Mouse (Mus musculus) cerebellum, adult 9-10 months (tissue): ENCODE results near the gene Brk1.

ENCODE experiments used
- DNase-seq: peaks from one replicate; pipeline ENCODE4 v3.0.0; 2022

Brk1 gene

DNA sequence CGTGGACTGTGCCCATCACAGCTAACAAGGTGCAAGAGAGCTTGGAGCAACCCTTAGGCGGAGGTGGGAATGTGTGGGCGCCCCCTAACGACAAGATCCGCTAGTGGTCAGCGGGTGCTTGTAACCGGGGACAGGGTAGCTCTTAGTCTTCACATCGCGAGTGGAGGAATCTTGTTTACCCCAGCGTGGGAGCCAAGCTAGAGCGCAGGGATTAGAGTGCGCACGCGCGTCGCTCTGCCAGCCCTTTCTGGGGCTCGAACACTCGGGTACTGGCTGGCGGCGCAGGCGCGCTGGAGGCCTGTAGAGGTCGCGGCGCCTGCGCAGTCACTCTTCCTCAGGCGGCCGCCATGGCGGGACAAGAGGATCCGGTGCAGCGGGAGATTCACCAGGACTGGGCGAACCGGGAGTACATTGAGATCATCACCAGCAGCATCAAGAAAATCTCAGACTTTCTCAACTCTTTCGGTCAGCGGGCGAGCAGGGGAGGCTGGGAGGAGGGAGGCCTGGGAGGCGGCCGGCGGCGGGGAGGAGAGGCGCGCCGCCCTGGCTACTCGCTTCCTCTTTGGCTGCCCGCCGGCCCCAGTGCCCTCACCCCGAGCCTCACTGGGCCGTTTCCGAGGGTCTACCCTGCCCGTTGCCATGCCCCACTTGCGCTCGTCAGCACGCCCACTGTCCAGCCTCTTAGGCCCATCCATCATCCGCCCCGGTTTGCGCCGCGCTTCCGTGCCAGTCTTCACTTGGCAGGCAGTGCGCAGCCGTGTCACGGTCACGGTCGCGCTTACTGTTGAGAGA lies at the start of gene Brk1:
TSS of gene Brk1 (plus strand) at position 341 of the 792 bp plus-strand sequence.
- peak; percentile 92 for DNase-seq

GRCm38 (mm10) chr6:113559736-113560135 lies 44.8 kb upstream of the Brk1 start:
- no peak for DNase-seq

- DNase-seq = no peak
Observed at GRCm38 (mm10) chr6:113564557-113564956, 40.0 kb upstream of the Brk1 start.

GRCm38 (mm10) chr6:113576044-113576443 lies 28.5 kb upstream of the Brk1 start:
- DNase-seq = no peak

DNA sequence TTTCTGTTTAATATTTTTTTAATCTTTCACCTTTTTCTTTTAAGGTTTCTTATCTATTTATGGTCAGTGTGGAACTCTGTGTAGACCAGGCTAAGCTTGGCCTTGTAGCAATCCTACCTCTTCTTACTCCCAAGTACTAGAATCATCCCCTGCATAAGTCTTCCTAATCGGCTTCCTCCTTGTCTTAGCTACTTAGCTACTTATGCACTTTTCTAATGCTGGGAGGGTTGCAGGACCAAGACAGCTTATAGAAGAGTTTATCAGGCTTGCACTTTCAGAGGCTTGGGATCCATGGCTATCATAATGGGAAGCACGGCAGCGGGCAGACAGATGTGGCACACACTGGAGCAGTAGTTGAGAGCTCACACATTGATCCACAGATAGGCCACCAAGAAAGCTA lies 25.3 kb upstream of the Brk1 start:
- DNase-seq = no peak

- no peak for DNase-seq
Observed at GRCm38 (mm10) chr6:113583023-113583422, 21.5 kb upstream of the Brk1 start.

DNA sequence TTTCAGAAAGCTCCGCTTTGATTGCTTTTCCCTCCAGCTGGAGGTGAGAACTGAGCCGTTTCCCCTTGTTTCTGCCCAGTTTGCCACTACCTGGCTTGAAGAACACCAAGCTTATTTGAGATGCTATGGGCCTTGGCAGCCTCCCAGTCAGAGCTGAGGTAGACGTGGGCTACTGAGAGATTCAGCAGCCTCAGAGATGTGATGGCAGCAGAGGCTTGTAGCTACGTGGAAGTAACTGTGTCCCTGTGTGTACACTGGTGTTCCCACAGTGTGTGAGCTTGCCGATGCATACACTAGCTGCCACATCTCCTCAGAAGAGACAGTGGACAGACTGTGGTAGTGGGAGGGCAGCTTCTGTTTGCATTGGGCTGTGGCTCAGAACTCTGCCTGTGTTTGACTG lies 19.5 kb upstream of the Brk1 start:
- DNase-seq = no peak

DNA sequence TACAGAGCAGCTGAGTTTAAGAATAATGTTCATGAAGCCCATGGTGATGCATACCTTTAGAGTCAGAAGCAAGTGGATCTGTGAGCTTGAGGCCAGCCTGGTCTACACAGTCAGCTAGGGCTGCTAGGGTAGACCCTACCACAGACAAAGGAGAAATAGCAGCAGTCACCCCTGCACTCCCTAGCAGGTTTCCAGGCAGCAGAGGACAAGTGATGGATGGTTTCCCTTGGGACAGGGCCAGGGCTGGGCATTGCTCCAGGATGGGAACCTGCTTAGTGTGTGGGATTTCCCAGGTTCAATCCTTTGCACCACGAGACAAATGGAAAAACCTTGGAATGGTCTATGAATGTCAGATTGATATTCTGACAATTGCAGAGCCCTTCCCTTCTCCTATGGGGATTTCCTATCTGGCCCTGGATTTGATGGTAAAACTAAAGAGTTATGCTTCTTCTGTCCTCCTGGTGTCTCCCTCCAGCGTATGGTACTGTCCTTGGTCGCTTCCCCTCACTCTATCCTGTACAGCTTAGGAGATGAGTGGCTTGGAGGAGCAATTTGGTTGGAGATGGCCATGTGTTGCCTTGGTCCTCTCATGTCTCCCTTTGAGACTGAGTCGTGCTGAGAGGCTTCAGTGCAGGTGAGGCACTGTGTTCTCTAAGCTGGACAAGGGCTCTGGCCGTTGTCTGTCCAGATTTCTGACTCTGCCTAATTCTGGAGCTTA lies 17.9 kb upstream of the Brk1 start:
- DNase-seq = no peak

DNA sequence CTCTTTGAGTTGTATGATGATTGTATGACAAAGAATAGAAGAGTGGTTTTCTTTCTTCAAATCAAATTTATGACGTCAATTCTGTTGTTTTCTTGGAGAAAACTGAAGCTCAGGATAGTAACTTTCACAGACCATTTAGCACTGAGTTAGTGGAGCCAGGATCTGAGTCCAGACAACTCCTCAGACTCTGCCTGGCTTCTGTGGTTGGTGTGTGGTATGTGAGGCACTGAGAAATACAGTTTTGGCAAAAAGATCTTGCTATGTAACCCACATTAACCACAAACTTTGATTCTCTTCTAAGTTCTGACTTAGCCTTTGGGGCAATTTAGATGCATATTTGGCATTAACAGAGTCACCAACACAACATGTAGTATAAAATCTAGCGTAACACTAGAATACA lies 11.9 kb upstream of the Brk1 start:
- no peak for DNase-seq

GRCm38 (mm10) chr6:113597945-113598344 lies 6.6 kb upstream of the Brk1 start:
- DNase-seq = no peak

DNA sequence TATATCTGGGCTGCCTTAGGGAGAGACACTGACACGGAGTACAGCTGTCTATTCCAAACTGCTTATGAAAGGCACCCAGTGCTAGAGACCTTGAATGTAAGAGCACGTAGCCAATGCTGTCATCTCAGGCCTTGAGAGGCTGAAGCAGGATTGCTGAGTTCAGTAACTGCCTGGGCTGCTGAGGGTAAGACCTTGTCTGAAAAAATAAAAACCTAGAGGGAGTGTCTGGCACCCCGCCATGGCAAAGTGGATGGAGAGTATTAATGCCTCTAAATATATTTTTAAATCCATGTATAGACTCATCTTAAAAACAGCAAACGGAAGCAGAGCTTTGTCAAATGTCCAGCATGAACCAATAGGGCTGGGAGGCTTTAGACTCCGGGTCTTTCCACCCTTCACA lies 4.7 kb upstream of the Brk1 start:
- no peak for DNase-seq

DNA sequence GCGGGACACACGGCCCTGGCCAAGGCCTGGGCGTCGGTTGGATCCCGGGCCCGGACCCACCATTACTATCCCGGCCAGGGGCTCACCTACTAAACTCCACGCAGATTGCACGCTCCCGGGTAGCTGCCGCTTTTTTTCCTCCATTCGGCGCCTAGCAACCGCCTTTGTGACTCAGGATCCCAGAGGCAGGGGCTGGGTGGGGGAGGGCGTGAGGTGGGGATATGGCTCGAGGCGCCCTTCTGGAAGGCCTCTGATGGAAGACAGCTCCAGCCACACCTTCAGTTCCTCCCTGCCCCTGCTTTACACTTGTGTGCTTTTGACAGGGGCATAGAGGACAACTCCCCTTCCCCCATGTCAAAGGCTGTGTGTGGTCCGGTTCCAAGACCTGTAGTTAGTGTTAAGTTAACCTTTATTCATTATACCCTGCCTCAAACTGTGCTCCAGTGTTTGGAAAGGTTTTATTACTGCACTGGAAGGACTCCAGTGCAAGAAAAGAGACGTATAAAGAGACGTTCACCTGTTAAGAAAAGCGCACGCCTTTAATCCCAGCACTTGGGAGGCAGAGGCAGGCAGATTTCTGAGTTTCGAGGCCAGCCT lies 3.9 kb upstream of the Brk1 start, which contains the start of gene Fancd2os:
TSS of gene Fancd2os (minus strand) at position 173 of the 597 bp plus-strand sequence.
- no peak for DNase-seq

DNA sequence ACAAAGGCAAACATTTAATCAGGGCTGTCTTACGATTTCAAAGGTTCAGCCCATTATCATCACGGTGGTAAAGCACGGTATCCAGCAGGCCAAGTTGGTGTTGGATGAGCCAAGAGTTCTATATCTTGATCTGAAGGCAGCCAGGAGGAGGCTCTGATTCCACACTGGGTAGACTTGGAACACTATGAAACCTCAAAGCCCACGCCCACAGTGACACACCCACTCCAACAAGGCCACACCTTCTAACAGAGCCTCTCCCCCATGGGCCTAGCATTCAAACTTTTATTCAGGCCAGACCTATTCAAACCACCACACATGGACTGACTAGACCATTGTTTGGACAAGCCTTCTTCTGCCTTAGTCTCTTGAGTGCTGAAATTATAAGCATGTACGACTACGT lies 1.8 kb upstream of the Brk1 start:
- DNase-seq = no peak

GRCm38 (mm10) chr6:113603993-113604392 lies 579 bp upstream of the Brk1 start:
- no peak for DNase-seq

DNA sequence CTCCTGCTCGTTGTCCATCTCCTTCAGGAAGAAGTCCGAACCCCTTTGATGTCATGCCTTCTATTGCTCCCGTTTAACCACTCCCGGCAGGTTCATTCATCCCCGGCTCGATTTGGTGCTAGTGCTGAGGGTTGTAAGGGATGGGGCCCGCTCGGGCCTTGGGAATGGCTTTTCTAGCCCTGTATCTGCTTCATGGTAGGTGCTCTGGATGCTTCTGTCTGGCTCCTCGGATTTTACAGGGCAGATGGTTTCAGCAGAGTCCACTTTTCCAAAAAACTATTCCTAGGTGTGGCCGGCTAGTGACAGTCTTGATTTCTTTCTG lies 613 bp downstream of the Brk1 start:
- DNase-seq = no peak

DNA sequence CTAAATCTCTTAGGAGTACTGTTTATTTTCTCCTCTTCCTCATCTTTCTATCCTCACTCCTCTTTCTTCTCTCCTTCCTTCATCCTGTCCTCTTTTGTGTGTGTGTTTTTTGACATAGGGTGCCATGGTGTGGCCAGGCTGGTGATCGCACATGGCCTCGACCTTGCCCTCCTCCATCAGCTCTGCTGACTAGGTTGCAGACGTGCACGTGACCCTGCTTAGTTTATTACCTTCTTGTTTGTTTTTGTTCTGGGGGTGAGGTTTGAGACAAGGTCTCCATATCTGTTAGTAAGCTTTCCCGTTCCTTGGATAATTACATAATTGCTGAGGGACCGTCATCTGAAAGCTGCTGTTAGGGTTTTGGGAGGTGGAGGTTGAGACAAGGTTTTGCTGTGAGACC lies 4.3 kb downstream of the Brk1 start:
- DNase-seq = no peak

DNA sequence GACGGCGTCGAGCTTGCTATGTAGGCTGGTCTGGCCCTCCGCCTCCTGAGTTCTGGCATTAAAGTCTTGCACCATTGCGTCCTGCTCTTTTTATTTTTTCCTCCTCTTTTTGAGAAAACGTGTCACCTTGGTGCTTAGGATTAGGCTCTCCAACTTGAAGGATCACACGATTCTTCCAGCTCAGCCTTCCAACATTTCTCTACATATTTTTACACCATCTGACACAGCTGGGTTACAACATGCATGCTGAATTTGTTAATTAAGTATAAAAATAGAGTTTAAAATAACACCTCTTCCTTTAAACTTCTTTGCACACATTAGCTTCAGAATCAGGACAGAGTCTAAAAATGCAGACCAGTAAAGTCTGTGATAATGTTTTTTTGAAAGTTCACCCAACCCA lies 4.7 kb downstream of the Brk1 start:
- no peak for DNase-seq

DNA sequence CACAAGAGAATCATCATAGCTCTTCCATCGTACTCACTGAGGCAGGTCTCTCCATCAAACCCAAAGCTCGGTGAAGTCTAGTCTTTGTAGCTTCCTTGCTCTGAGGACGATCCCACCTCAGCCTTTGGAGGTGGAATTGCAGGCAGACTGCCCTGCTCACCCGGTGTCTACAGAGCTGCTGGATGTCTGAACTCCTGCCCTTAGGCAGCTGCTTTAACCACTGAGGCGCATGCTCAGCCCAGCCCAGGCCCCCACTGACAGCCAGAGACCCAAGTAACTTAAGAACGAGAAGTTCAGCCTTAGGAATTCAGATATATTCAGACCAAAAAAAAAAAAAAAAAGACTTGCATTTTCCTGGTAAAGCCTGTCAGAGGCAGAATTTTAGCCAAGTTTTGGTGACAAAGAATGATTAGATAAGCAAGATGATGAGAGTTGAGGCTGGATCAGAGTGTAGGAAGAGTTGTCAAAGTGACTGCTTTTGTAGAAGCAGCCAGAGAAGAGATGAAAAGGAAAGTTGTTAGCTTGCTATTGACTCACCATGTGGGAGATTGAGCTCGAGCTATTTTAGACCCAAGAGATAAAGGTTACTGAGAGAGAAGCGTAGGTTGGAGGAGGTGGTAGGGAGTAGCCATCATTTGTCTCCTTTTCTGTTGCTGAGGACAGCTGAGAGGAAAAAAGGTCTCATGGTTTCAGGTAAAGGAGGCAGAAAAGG lies 7.8 kb downstream of the Brk1 start:
- no peak for DNase-seq

DNA sequence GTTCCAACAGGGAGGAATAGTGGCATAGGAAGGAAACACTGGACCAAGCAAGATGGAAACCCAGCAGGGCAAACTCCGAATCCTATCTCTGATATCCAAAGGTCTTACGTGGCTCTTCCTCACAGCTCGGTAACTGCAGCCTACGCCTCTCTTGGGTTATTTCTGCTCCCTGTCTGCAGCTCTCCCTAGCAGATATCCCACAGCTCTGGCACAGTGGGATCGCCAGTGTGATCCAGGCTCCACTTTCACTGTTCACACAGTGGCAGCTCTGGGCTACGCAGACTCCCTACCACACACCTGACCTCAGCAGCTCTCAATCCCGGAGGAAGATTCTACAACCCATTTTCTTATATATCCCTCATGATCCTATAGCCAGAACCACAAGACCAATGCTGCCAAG lies 9.6 kb downstream of the Brk1 start:
- no peak for DNase-seq

DNA sequence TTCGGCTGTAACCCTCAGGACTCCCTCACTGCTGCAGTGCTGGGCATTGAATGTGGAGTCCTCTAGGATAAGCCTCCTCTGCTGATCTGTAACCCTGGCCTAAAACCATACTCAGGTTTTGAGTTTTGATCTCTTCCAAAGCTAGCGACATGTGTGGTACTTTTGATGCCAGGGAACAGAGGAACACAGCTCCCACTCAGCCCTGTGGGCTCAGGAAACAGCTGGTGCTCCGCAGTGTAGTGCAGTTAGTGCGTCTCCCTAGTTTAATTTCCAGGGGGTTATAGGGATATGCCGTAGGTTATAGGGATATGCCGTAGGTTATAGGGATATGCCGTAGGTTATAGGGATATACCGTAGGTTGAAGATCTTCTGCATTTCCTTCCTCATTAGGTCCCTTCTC lies 10.4 kb downstream of the Brk1 start:
- no peak for DNase-seq

- DNase-seq = no peak
Observed at GRCm38 (mm10) chr6:113615489-113615888, 10.9 kb downstream of the Brk1 start.

DNA sequence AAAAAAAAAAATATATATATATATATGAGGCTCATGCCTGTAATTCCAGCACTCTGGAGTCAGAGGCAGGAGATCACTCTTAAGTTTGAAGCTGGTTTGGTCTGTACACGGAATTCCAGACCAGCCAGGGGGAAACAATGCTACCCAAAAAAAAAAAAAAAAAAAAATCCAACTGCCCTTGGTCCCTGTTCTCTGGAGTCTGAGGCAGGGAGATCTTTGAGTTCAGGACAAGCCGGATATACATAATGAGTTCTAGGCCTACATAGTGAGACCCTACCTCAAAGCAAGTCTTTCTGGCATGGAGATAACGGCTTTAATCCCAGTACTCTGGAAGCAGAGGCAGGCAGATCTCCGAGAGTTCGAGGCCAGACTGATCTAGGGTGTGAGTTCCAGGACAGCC lies 18.8 kb downstream of the Brk1 start:
- no peak for DNase-seq

GRCm38 (mm10) chr6:113623941-113624751 lies 19.6 kb downstream of the Brk1 start, which contains the start of gene Vhl:
TSS of gene Vhl (plus strand) at chr6:113623959.
- DNase-seq = peak; percentile 82
